Mouse (Mus musculus): ENCODE data around the gene Mkln1.

Gene Mkln1

GRCm38 (mm10) chr6:31513726-31514125 lies 115.2 kb downstream of the Mkln1 start:
- no peak for DNase-seq (ENCODE audit: low read depth, low spot score)

DNA sequence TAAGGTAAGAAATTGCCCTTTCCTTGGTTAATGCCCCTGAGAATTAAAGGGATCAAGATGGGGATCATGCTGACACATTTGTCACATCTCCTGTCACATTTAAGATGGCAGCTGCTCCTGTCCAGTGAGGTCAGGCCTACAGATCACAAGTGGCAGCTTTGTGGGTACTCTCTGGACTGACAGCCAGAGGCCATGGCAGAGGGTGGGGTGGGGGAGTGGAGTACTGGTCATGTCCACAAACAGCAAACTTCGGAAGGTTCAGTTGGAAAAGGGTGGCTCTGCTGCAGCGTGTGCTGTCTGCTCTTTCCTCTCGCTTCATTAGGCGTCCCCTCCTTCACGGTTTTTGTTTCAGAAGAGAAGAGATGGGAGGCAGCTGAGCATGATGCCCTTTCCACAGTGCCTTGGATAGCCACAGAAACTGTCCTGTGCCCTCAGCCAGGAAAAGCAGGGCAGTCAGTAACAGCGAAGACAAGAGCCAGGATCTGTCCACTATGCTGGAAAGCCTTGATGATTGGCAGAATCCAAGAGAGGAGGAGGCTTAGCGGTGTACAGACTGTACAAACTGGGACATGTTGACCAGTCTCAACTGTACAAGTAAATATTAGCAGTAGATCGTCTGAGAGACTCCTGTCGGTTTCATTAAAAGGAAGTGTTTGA lies 119.3 kb downstream of the Mkln1 start:
- DNase-seq (ENCODE audit: low read depth, low spot score): no peak

DNA sequence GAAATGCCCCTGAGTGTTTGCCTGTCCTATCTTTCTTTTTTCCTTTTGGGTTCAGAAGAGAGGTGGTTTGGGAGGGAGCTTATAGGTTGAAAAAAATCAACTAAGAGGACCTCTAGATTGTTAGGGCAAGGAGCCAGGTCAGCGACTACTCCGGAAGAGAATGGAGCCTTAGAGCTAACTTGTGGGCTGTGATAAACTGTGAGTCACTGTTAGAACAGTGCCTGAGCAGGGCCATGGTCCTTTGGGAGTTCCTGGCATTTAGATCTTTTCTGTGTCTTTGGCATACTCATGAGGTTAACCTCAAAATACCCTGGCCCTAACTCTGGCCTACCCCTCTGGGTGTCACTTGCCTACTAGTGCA lies 119.8 kb downstream of the Mkln1 start:
- no peak for DNase-seq (ENCODE audit: low read depth, low spot score)

- DNase-seq (ENCODE audit: low read depth, low spot score): no peak
Observed at GRCm38 (mm10) chr6:31519001-31519471, 120.5 kb downstream of the Mkln1 start.

- DNase-seq (ENCODE audit: low read depth, low spot score): no peak
Observed at GRCm38 (mm10) chr6:31520486-31521215, 122.1 kb downstream of the Mkln1 start.

GRCm38 (mm10) chr6:31521491-31522355 lies 123.2 kb downstream of the Mkln1 start:
- no peak for DNase-seq (ENCODE audit: low read depth, low spot score)

DNA sequence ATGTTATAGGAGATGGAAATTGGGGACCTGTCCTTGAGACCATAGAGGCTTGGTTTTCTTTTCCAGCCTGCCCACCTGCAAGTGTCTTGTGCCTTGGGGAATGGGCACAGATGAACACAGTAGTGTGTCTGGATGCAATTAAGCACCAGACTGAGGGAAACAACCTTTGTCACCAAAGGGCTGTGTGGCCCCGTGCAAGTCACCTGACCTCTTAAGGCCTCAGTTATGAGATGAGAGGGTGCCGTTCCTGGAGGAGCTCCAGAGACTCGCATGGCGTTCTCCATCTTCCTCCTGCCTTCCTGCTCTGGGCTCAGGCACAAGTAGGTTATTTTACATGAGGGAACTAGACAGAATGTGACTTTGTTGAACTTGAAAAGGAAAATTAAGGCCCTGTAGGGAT lies 123.9 kb downstream of the Mkln1 start:
- DNase-seq (ENCODE audit: low read depth, low spot score): no peak

GRCm38 (mm10) chr6:31523039-31523438 lies 124.5 kb downstream of the Mkln1 start:
- DNase-seq (ENCODE audit: low read depth, low spot score): no peak

DNA sequence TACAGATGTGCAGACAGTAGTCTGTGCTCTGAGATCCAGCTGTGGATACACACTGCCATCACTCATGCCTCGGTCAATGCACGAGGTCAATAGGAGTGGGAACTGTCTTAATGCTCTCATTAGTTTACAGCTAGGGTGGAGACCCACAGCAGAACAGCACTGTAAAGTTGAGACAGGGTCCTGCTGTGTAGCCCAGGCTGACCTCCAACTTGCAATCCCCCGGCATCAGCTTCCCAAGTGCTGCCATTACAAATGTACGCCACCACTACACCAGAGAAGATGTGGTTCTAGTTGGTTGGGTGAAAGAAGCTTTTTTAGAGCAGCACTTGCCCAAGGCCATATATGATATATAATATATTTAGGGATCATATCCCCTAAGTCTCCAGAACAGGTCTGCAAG lies 125.1 kb downstream of the Mkln1 start:
- DNase-seq (ENCODE audit: low read depth, low spot score): no peak

GRCm38 (mm10) chr6:31524121-31524520 lies 125.6 kb downstream of the Mkln1 start:
- DNase-seq (ENCODE audit: low read depth, low spot score): no peak

GRCm38 (mm10) chr6:31524647-31525046 lies 126.1 kb downstream of the Mkln1 start:
- no peak for DNase-seq (ENCODE audit: low read depth, low spot score)

GRCm38 (mm10) chr6:31525231-31525900 lies 126.8 kb downstream of the Mkln1 start:
- no peak for DNase-seq (ENCODE audit: low read depth, low spot score)

GRCm38 (mm10) chr6:31526929-31527328 lies 128.4 kb downstream of the Mkln1 start:
- DNase-seq (ENCODE audit: low read depth, low spot score): no peak

DNA sequence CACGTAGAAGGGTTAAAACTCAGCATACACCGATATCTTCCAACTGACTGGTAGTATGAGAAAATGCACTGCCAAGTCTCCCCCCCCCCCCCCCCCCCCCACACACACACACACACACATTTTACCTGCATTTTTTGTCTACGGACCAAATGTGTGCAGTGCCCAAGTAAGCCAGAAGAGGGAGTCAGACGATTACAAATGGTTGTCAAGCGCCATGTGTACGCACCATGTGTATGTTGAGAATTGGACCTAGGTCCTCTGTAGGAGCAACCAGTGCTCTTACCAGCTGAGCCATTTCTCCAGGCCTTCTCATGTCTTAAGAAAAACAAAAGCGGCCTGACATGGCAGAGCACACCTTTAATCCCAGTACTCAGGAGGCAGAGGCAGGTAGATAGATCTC lies 129.4 kb downstream of the Mkln1 start:
- no peak for DNase-seq (ENCODE audit: low read depth, low spot score)

- DNase-seq (ENCODE audit: low read depth, low spot score): no peak
Observed at GRCm38 (mm10) chr6:31528339-31528738, 129.8 kb downstream of the Mkln1 start.

DNA sequence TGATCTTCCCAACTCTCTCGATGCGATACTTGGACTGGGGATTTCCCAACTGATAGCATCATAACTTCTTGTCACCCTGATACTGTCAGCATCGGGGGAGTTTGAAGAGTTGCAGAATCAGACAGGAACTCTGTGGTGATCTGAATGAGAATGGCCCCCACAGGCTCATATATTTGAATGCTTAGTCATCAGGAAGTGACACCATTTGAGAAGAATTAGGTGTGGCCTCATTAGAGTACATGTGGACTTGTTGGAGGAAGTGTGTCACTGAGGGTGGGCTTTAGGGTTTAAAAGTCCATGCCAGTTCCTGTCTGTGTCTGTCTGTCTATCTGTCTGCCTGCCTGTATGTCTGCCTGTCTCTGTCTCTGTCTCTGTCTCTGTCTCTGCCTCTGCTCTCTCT lies 133.3 kb downstream of the Mkln1 start:
- no peak for DNase-seq (ENCODE audit: low read depth, low spot score)

- DNase-seq (ENCODE audit: low read depth, low spot score): no peak
Observed at GRCm38 (mm10) chr6:31534705-31535104, 136.2 kb downstream of the Mkln1 start.

DNA sequence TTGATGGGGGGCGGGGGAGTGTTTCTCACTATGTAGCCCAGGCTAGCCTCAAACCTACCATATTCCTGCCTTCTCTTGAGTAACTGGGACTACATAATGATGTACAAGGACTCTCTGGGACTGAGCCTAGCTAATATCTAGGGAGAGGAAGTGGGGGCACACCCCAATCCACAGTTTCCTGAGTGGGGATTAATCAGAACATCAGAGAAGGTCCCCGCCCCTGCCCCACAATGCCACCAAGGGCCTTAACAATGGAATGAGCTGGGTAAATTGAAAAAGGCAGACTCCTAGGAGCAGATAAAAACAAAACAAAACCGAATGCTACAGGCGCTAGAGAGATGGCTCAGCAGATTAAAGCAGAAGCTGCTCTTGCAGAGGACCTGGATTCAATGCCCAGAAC lies 138.7 kb downstream of the Mkln1 start:
- DNase-seq (ENCODE audit: low read depth, low spot score): no peak

DNA sequence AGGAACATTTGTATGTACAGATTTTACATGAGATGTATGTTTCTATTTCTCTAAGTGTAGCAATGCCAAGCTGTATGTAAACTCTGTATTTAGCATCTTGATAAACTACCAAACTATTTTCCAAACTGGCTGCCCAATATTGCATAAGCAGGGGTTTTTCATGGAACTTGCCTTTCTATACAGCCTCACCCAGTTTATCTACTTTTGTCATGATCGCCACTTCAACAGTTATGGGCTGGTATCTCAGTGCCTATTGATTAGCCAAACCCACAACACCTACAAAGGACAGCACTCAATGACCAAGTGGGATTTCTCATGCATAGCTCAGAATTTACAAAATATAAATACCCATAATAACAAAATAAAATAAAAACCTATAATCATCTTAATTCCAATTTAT lies 139.6 kb downstream of the Mkln1 start:
- no peak for DNase-seq (ENCODE audit: low read depth, low spot score)

- no peak for DNase-seq (ENCODE audit: low read depth, low spot score)
Observed at GRCm38 (mm10) chr6:31540018-31540417, 141.5 kb downstream of the Mkln1 start.

DNA sequence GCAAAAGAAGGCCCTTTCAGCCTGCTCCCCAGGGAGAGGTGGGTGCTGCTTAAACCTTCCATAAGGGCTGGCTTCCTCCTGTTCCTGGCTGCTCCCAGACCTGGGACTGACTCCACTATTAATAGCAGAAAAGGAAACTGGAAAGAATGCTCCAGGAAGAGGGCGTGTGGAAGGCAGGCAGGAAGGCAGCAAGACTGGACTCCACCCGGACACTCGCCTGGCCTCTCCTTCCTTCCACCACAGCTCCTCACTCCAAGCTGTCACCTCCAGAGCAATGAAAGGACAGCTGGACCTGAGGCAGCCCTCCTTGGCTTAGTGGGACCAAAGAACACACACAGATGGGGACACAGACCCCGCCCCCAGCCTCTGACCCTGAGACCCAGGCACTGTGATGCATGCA lies 145.8 kb downstream of the Mkln1 start:
- DNase-seq (ENCODE audit: low read depth, low spot score): no peak

Measured in brain, embryonic 18.5 days (tissue).